Mouse (Mus musculus) embryonic facial prominence, embryonic 11.5 days (tissue): ENCODE results near the gene Ddc. TPM values are rescaled to one million over a fixed set of nuclear protein-coding genes. Genes with fewer than 3 reads are reported as not detected.

Experiments used
- polyA plus RNA-seq: library from polyadenylated mRNA; unstranded; fragments of >200 nt; fragmentation: Nextera tagmentation; extraction: Ambion mirVana; gene quantifications from 2 replicates; pipeline ENCODE4 v1.2.1, GENCODE M21; 2014

Gene Ddc
- polyA plus RNA-seq, 1 experiment from 2014 or later = 10.4 TPM

Other genes starting within 250 kb of the Ddc start
- 2.5 and 3.4 TPM in 2 replicates for gene Ikzf1, start 213.1 kb downstream of the Ddc start, polyA plus RNA-seq
- gene Fignl1, start 89.2 kb downstream of the Ddc start, polyA plus RNA-seq = 103 and 119 TPM in 2 replicates
- 228 and 230 TPM in 2 replicates for gene Grb10, start 140.5 kb upstream of the Ddc start, polyA plus RNA-seq